Mouse (Mus musculus) cerebral cortex, adult 2 months (tissue): ENCODE results near the gene Slco3a1.

Experiments used
- WGBS: fragments of 180-500 bp; shearing (Covaris S2); methylation state at CpG from one replicate; pipeline ENCODE4 v1.1.7; 2018; 5-methylcytosine and 5-hydroxymethylcytosine counted together

Gene Slco3a1

GRCm38 (mm10) chr7:74279356-74279755, 275.2 kb downstream of the Slco3a1 start:
- WGBS: 90% methylated on average over 3 of the region's 3 CpGs

- WGBS: 100% methylated on average over 1 of the region's 1 CpGs
Measured at GRCm38 (mm10) chr7:74270089-74270394, 284.5 kb downstream of the Slco3a1 start.

DNA sequence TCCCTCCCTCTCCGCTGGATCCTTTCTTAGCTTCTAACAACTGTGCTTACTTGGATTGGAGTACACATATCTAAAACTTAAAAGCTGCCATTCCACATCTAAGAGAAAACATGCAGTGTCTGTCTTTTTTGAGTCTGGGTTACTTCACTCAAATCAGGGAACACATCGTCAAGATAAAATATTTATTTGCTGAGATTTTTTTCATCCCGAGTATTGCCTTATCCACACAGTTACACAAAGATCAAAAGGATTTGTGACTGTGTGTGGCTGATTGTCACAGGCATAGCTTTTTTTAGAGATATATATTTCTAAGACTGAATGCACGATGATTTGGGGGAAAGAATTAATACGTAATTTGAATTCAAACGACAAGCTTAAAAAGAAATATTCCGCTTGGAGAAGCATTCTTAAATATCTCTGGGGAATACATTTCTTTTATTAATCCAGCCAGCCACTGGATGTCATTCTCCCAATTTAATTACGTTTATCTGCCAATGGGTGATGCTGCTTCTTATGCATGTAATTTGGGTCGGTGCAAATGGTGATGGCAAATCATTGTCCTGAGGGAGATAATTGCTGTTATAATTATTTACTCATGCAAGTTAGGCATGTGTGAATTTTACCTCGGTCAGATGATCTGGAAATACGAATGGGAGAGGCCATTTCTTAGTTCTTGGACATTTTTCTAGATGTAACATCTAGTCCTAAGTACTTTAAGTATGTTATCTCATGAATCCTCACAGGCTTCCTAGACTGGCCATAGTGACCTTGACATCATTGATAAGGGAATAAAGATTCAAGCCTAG, 285.1 kb downstream of the Slco3a1 start:
- 58% methylated on average over 11 of the region's 11 CpGs for WGBS

GRCm38 (mm10) chr7:74266511-74267168, 287.9 kb downstream of the Slco3a1 start:
- WGBS: 52% methylated on average over 2 of the region's 2 CpGs

- WGBS: 91% methylated on average over 3 of the region's 3 CpGs
Measured at GRCm38 (mm10) chr7:74256291-74256690, 298.3 kb downstream of the Slco3a1 start.

GRCm38 (mm10) chr7:74252066-74252465, 302.5 kb downstream of the Slco3a1 start:
- 84% methylated on average over 2 of the region's 2 CpGs for WGBS

DNA sequence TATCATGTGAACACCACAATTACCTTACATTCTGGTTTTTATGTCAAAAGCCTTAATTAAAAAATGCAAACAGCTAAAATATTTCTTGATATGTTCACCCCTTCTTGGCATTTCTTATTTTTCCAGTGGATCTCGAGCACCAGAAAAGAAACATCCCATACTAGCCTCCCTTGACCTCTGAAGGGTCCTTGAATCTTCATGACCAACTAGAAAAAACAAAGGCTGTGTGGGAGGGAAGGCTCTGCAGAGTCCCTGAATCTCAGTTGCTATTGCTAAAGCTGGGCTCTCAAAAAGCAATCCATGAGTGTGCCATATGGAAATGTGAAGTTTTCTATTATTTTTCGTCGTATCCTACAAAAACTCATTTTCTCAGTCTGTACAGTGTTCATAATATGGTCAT, 313.3 kb downstream of the Slco3a1 start:
- 72% methylated on average over 3 of the region's 3 CpGs for WGBS

GRCm38 (mm10) chr7:74240459-74241172, 314.0 kb downstream of the Slco3a1 start:
- 53% methylated on average over 4 of the region's 4 CpGs for WGBS
